Mouse (Mus musculus): ENCODE results near the gene Irf2.
A peak's percentile ranks its signal among the peaks of the same experiment; 100 is the strongest.

Gene Irf2

GRCm38 (mm10) chr8:46732381-46732915, 7.1 kb upstream of the Irf2 start:
- no peak for DNase-seq

- DNase-seq: no peak
Measured at GRCm38 (mm10) chr8:46733603-46734002, 5.9 kb upstream of the Irf2 start.

GRCm38 (mm10) chr8:46735505-46735904, 4.0 kb upstream of the Irf2 start:
- no peak for DNase-seq

GRCm38 (mm10) chr8:46736260-46736659, 3.3 kb upstream of the Irf2 start:
- no peak for DNase-seq

- DNase-seq: no peak
Measured at GRCm38 (mm10) chr8:46737421-46737820, 2.1 kb upstream of the Irf2 start.

GRCm38 (mm10) chr8:46737907-46738306, 1.6 kb upstream of the Irf2 start:
- DNase-seq: no peak

GRCm38 (mm10) chr8:46738601-46739000, 931 bp upstream of the Irf2 start:
- DNase-seq: no peak

- DNase-seq: no peak
Measured at GRCm38 (mm10) chr8:46739956-46740512, 502 bp downstream of the Irf2 start.

GRCm38 (mm10) chr8:46740513-46741280, 1.2 kb downstream of the Irf2 start:
- peak; percentile 84 for DNase-seq

- peak; percentile 67 for DNase-seq
Measured at GRCm38 (mm10) chr8:46741281-46741791, 1.8 kb downstream of the Irf2 start.

GRCm38 (mm10) chr8:46741991-46742690, 2.6 kb downstream of the Irf2 start:
- no peak for DNase-seq

GRCm38 (mm10) chr8:46742691-46743082, 3.2 kb downstream of the Irf2 start:
- no peak for DNase-seq

GRCm38 (mm10) chr8:46745464-46745863, 5.9 kb downstream of the Irf2 start:
- DNase-seq: no peak

GRCm38 (mm10) chr8:46747311-46747980, 7.9 kb downstream of the Irf2 start:
- DNase-seq: no peak

GRCm38 (mm10) chr8:46750000-46750399, 10.5 kb downstream of the Irf2 start:
- no peak for DNase-seq

- no peak for DNase-seq
Measured at GRCm38 (mm10) chr8:46750566-46750965, 11.0 kb downstream of the Irf2 start.

GRCm38 (mm10) chr8:46751151-46751550, 11.6 kb downstream of the Irf2 start:
- no peak for DNase-seq

GRCm38 (mm10) chr8:46752986-46753385, 13.5 kb downstream of the Irf2 start:
- DNase-seq: no peak

- DNase-seq: no peak
Measured at GRCm38 (mm10) chr8:46754355-46754754, 14.8 kb downstream of the Irf2 start.

- no peak for DNase-seq
Measured at GRCm38 (mm10) chr8:46755731-46756333, 16.3 kb downstream of the Irf2 start.

- no peak for DNase-seq
Measured at GRCm38 (mm10) chr8:46757613-46758012, 18.1 kb downstream of the Irf2 start.

GRCm38 (mm10) chr8:46758131-46758530, 18.6 kb downstream of the Irf2 start:
- DNase-seq: no peak

- DNase-seq: no peak
Measured at GRCm38 (mm10) chr8:46758676-46759075, 19.1 kb downstream of the Irf2 start.
